Mouse (Mus musculus) liver, postnatal 0 days (tissue): ENCODE results near the gene Slc35a1. TPM values are rescaled to one million over a fixed set of nuclear protein-coding genes. Genes with fewer than 3 reads are reported as not detected.

ENCODE experiments used
- ATAC-seq: fragments of 200-750 bp; cut with Nextera tagmentation; 2 replicates; pipeline ENCODE4 v1.8.0; 2017; ENCODE audit warnings: mild to moderate bottlenecking, moderate library complexity
- DNase-seq: peaks from one replicate; pipeline ENCODE4 v3.0.0-alpha.2; 2016
- H3K27ac ChIP-seq: fragments of 300-500 bp; sonication (generic); 2 replicates; pipeline ENCODE4 v1.5.1; 2014; ENCODE audit warnings: antibody characterized with exemption, moderate library complexity, mild to moderate bottlenecking, low read depth
- H3K27me3 ChIP-seq: fragments of 300-500 bp; sonication (generic); 2 replicates; pipeline ENCODE4 v1.6.1; 2014; ENCODE audit warnings: low read length, control low read depth, mixed read lengths; ENCODE audit not compliant: insufficient read depth
- H3K36me3 ChIP-seq: fragments of 300-500 bp; sonication (generic); replicated peaks from 2 replicates; pipeline ENCODE4 v1.6.1; 2014; ENCODE audit warnings: mild to moderate bottlenecking, control low read depth, low read length, moderate library complexity, mixed read lengths; ENCODE audit not compliant: insufficient read depth
- H3K4me1 ChIP-seq: fragments of 300-500 bp; sonication (generic); 2 replicates; pipeline ENCODE4 v1.6.1; 2014; ENCODE audit warnings: antibody characterized with exemption, mild to moderate bottlenecking, control low read depth; ENCODE audit not compliant: insufficient read depth
- H3K4me2 ChIP-seq: fragments of 300-500 bp; sonication (generic); 2 replicates; pipeline ENCODE4 v1.6.1; 2014; ENCODE audit warnings: low read depth, mild to moderate bottlenecking, low read length, moderate library complexity, mixed read lengths
- H3K4me3 ChIP-seq: fragments of 300-500 bp; sonication (generic); 2 replicates; pipeline ENCODE4 v1.5.1; 2014; ENCODE audit warnings: low read depth, low read length
- H3K9ac ChIP-seq: fragments of 300-500 bp; sonication (generic); replicated peaks from 2 replicates; pipeline ENCODE4 v1.6.1; 2014; ENCODE audit warnings: mild to moderate bottlenecking, moderate library complexity
- H3K9me3 ChIP-seq: fragments of 300-500 bp; sonication (generic); 2 replicates; pipeline ENCODE4 v1.6.1; 2016; ENCODE audit warnings: mild to moderate bottlenecking, control low read depth, low read length, mixed read lengths
- CTCF ChIP-seq: sonication (generic); IDR thresholded peaks from 2 replicates; pipeline ENCODE4 v1.5.1; 2016; ENCODE audit warnings: antibody characterized with exemption, low read depth
- EP300 ChIP-seq: IDR thresholded peaks from 2 replicates; pipeline ENCODE4 v1.6.1; 2016; ENCODE audit warnings: antibody characterized with exemption, low read depth, mild to moderate bottlenecking
- WGBS: fragments of 180-500 bp; shearing (Covaris S2); extraction: QIAGEN DNeasy Blood & Tissue Kit; methylation state at CpG from one replicate; pipeline ENCODE4 v1.1.7; 2014; ENCODE audit not compliant: insufficient replicate concordance; 5-methylcytosine and 5-hydroxymethylcytosine counted together
- polyA plus RNA-seq: library from polyadenylated mRNA; unstranded; fragments of >200 nt; fragmentation: Nextera tagmentation; extraction: Ambion mirVana; gene quantifications from 2 replicates; pipeline ENCODE4 v1.2.1, GENCODE M21; 2015

Gene Slc35a1
- polyA plus RNA-seq, 1 experiment from 2014 or later = 12.3 TPM

- TF ChIP-seq CTCF (no peak), EP300 (no peak)
Observed at GRCm38 (mm10) chr4:34723186-34723585, 35.9 kb upstream of the Slc35a1 start.

GRCm38 (mm10) chr4:34720127-34720895, 33.1 kb upstream of the Slc35a1 start:
- DNase-seq (no peak), ATAC-seq (no peak)
- WGBS = 77% methylated on average over 7 of the region's 7 CpGs

More at GRCm38 (mm10) chr4:34723186-34723585, 35.9 kb upstream of the Slc35a1 start:
- no peaks in the 10 kb centered on the region for H3K36me3 ChIP-seq
- H3K4me3 ChIP-seq = no peak overlapping the region
- DNase-seq (no peak), ATAC-seq (no peak)
- H3K9me3 ChIP-seq = no peaks in the 10 kb centered on the region
- WGBS = 72% methylated on average over 4 of the region's 4 CpGs
- no peak overlapping the region for H3K9ac ChIP-seq
- H3K4me1 ChIP-seq = no peaks in the 10 kb centered on the region
- H3K27me3 ChIP-seq = no peaks in the 10 kb centered on the region
- no peak overlapping the region for H3K27ac ChIP-seq
- H3K4me2 ChIP-seq = no peak overlapping the region

GRCm38 (mm10) chr4:34719421-34719820, 32.2 kb upstream of the Slc35a1 start:
- TF ChIP-seq CTCF (no peak), EP300 (no peak)
- no peak for ATAC-seq

More at GRCm38 (mm10) chr4:34720127-34720895, 33.1 kb upstream of the Slc35a1 start:
- peak; percentile 27 for TF ChIP-seq CTCF
- no peak for TF ChIP-seq EP300
- no peaks in the 10 kb centered on the region for H3K36me3 ChIP-seq
- H3K9ac ChIP-seq = no peak overlapping the region
- no peak overlapping the region for H3K4me2 ChIP-seq
- H3K9me3 ChIP-seq = no peaks in the 10 kb centered on the region
- H3K27me3 ChIP-seq = no peaks in the 10 kb centered on the region
- no peaks in the 10 kb centered on the region for H3K4me1 ChIP-seq
- H3K27ac ChIP-seq = no peak overlapping the region
- H3K4me3 ChIP-seq = no peak overlapping the region

GRCm38 (mm10) chr4:34715062-34715461, 27.8 kb upstream of the Slc35a1 start:
- DNase-seq (no peak), ATAC-seq (no peak)
- H3K9me3 ChIP-seq = 0 out of 2 replicates have a peak, but pooled peaks cover 2% of the 10 kb centered on the region
- H3K36me3 ChIP-seq = no peaks in the 10 kb centered on the region
- TF ChIP-seq CTCF (no peak), EP300 (no peak)
- H3K4me3 ChIP-seq = no peak overlapping the region
- H3K4me1 ChIP-seq = no peaks in the 10 kb centered on the region
- H3K4me2 ChIP-seq = no peak overlapping the region
- WGBS = 76% methylated on average over 1 of the region's 1 CpGs
- no peak overlapping the region for H3K27ac ChIP-seq
- H3K27me3 ChIP-seq = no peaks in the 10 kb centered on the region
- H3K9ac ChIP-seq = no peak overlapping the region

More at GRCm38 (mm10) chr4:34719421-34719820, 32.2 kb upstream of the Slc35a1 start:
- no peak overlapping the region for H3K9ac ChIP-seq
- H3K27me3 ChIP-seq = no peaks in the 10 kb centered on the region
- no peaks in the 10 kb centered on the region for H3K9me3 ChIP-seq
- DNase-seq = no peak
- no peak overlapping the region for H3K4me3 ChIP-seq
- 91% methylated on average over 12 of the region's 12 CpGs for WGBS
- no peak overlapping the region for H3K27ac ChIP-seq
- no peaks in the 10 kb centered on the region for H3K36me3 ChIP-seq
- no peaks in the 10 kb centered on the region for H3K4me1 ChIP-seq
- no peak overlapping the region for H3K4me2 ChIP-seq

GRCm38 (mm10) chr4:34708127-34708526, 20.9 kb upstream of the Slc35a1 start:
- H3K9ac ChIP-seq = no peak overlapping the region
- no peak for ATAC-seq
- H3K4me2 ChIP-seq = no peak overlapping the region
- no peaks in the 10 kb centered on the region for H3K36me3 ChIP-seq
- no peak for DNase-seq
- H3K27me3 ChIP-seq = no peaks in the 10 kb centered on the region
- TF ChIP-seq CTCF (no peak), EP300 (no peak)
- H3K27ac ChIP-seq = no peak overlapping the region
- no peaks in the 10 kb centered on the region for H3K4me1 ChIP-seq
- H3K9me3 ChIP-seq = 0 out of 2 replicates have a peak, but pooled peaks cover 2% of the 10 kb centered on the region
- 73% methylated on average over 3 of the region's 3 CpGs for WGBS
- no peak overlapping the region for H3K4me3 ChIP-seq

GRCm38 (mm10) chr4:34707248-34707647, 20.0 kb upstream of the Slc35a1 start:
- no peak for TF ChIP-seq EP300
- TF ChIP-seq CTCF = no peak

More at GRCm38 (mm10) chr4:34707248-34707647, 20.0 kb upstream of the Slc35a1 start:
- 0 out of 2 replicates have a peak, but pooled peaks cover 2% of the 10 kb centered on the region for H3K9me3 ChIP-seq
- H3K9ac ChIP-seq = no peak overlapping the region
- no peaks in the 10 kb centered on the region for H3K27me3 ChIP-seq
- no peak overlapping the region for H3K27ac ChIP-seq
- no peaks in the 10 kb centered on the region for H3K4me1 ChIP-seq
- no peaks in the 10 kb centered on the region for H3K36me3 ChIP-seq
- DNase-seq (no peak), ATAC-seq (no peak)
- 72% methylated on average over 3 of the region's 3 CpGs for WGBS
- no peak overlapping the region for H3K4me3 ChIP-seq
- H3K4me2 ChIP-seq = no peak overlapping the region
